Mouse (Mus musculus): ENCODE data around the gene Fbrsl1. TPM values are rescaled to one million over a fixed set of nuclear protein-coding genes. Genes with fewer than 3 reads are reported as not detected.

Gene Fbrsl1
- total RNA-seq, 1 experiment = 44.4 TPM

DNA sequence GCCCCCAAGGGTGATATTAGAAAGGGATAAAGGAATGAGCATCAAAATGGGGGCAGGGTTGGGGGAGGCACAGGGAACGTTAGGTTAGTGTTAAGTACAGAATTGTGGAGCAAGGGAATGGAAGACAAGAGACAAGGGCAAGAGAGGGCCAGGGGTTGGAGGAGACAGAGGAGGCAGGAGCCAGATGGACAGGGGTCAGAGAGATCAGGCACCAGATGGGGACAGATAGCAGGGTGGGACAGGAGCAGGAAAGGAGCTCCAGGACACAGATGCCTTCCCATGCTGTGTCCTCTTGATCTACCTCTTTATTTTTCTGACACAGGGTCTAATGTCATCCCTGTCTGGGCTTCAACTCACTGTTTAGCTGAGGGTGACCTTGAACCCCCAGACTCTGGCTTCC is 24.5 kb upstream of the Fbrsl1 start:
- TF ChIP-seq ZC3H11A (IDR thresholded peaks at IDR 0.05; ENCODE audit: borderline replicate concordance, low read depth, low read length) (no peak), CHD2 (IDR thresholded peaks at IDR 0.05; ENCODE audit: low read depth, low read length) (no peak), MAFK (IDR thresholded peaks at IDR 0.05; ENCODE audit: insufficient read depth, low read depth, low read length) (no peak), HCFC1 (IDR thresholded peaks at IDR 0.05; ENCODE audit: borderline replicate concordance, insufficient read depth, low read length) (no peak), ZNF384 (IDR thresholded peaks at IDR 0.05; ENCODE audit: low read depth, low read length) (no peak)
- in situ Hi-C loops (cut with MboI; ENCODE audit: low sequenced_read_pairs in 2 of 2, unreplicated experiment in 2 of 2) = no loop called here

DNA sequence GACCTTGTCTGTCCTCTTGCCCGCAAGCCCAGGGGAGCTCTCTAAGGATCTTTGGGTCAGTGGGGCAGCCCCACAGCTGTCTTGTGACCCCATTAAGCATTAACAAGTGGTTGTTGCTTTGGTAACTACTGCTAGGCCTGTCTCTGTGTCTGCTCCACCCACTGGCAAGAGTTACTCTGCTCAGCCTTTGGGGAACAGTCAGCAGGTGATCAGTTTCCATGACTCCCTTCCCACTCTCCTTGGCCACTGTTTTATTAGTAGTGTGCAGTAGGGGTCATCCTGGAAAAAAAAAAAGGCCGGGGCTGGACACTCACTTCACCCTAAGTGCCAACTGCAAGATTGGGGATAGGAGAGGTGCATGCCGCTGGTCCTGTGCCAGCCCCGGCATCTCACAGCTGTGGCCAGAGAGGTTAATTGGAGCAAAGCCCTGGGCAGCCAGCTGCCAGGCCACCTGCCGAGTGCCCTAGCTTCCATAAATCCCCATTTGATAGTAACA is 23.7 kb upstream of the Fbrsl1 start:
- Histone ChIP-seq H3K9me3 (ENCODE audit: control insufficient read depth, insufficient read depth, low read depth, low read length) (no peaks in the 10 kb centered on the region), H3K27ac (ENCODE audit: insufficient read depth, low read depth, low read length, poor library complexity, severe bottlenecking) (peak overlapping the region; percentile 65), H3K9ac (ENCODE audit: insufficient read depth, low read depth, low read length, poor library complexity, severe bottlenecking) (peak overlapping the region; percentile 10; the same call in 1 of the 2 replicates), H3K36me3 (ENCODE audit: control insufficient read depth, insufficient read depth, low read length, poor library complexity, severe bottlenecking) (peaks cover 5% of the 10 kb centered on the region; the same call in 1 of the 2 replicates), H3K4me3 (ENCODE audit: insufficient read depth in 1 of 2, low read depth in 1 of 2, low read length in 2 of 2, poor library complexity in 1 of 2, severe bottlenecking in 1 of 2) (peak overlapping the region; percentile 2 to 28), H3K4me1 (ENCODE audit: control insufficient read depth in 2 of 2, insufficient read depth in 2 of 2, low read length in 2 of 2, poor library complexity in 1 of 2) (peaks cover 16 to 36% of the 10 kb centered on the region in 2 experiments)
- TF ChIP-seq CHD2 (IDR thresholded peaks at IDR 0.05; ENCODE audit: low read depth, low read length) (no peak), ZC3H11A (IDR thresholded peaks at IDR 0.05; ENCODE audit: borderline replicate concordance, low read depth, low read length) (no peak), MAFK (IDR thresholded peaks at IDR 0.05; ENCODE audit: insufficient read depth, low read depth, low read length) (no peak), HCFC1 (IDR thresholded peaks at IDR 0.05; ENCODE audit: borderline replicate concordance, insufficient read depth, low read length) (no peak), ZNF384 (IDR thresholded peaks at IDR 0.05; ENCODE audit: low read depth, low read length) (no peak)
- DNase-seq (ENCODE audit: low read depth, low spot score) = no peak
- in situ Hi-C loops (cut with MboI; ENCODE audit: low sequenced_read_pairs in 2 of 2, unreplicated experiment in 2 of 2) = no loop called here

More for the DNA sequence above, 24.5 kb upstream of the Fbrsl1 start:
- no peak overlapping the region for H3K9ac ChIP-seq (ENCODE audit: insufficient read depth, low read depth, low read length, poor library complexity, severe bottlenecking)
- H3K4me1 ChIP-seq (ENCODE audit: control insufficient read depth in 2 of 2, insufficient read depth in 2 of 2, low read length in 2 of 2, poor library complexity in 1 of 2) = peaks cover 16 to 29% of the 10 kb centered on the region in 2 experiments
- DNase-seq (ENCODE audit: low read depth, low spot score) = no peak
- peaks cover 5% of the 10 kb centered on the region; the same call in 1 of the 2 replicates for H3K36me3 ChIP-seq (ENCODE audit: control insufficient read depth, insufficient read depth, low read length, poor library complexity, severe bottlenecking)
- no peak overlapping the region for H3K4me3 ChIP-seq (ENCODE audit: insufficient read depth in 1 of 2, low read depth in 1 of 2, low read length in 2 of 2, poor library complexity in 1 of 2, severe bottlenecking in 1 of 2)
- H3K27ac ChIP-seq (ENCODE audit: insufficient read depth, low read depth, low read length, poor library complexity, severe bottlenecking) = no peak overlapping the region
- no peaks in the 10 kb centered on the region for H3K9me3 ChIP-seq (ENCODE audit: control insufficient read depth, insufficient read depth, low read depth, low read length)

DNA sequence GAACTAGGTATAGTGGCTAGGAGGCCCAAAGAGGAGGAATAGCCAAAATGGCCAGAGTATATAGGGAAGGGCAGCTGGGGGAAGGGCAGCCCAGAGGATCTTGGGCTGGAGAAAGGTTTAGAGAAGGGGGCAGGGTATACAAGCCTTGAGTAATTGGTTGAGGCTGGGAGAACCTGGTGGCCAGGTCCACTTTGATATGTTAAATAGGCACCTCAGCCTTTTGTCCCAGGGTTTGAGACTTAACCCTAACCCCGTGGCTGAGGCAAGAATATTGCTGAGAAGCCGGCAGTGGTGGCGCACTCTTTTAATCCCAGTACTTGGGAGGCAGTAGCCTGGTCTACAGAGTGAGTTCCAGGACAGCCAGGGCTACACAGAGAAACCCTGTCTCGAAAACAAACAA is 23.0 kb upstream of the Fbrsl1 start:
- TF ChIP-seq CHD2 (IDR thresholded peaks at IDR 0.05; ENCODE audit: low read depth, low read length) (peak; percentile 44; the same call in 1 of the 2 replicates), MAFK (IDR thresholded peaks at IDR 0.05; ENCODE audit: insufficient read depth, low read depth, low read length) (no peak)
- Histone ChIP-seq H3K4me1 (ENCODE audit: control insufficient read depth in 2 of 2, insufficient read depth in 2 of 2, low read length in 2 of 2, poor library complexity in 1 of 2) (peaks cover 16 to 44% of the 10 kb centered on the region in 2 experiments), H3K36me3 (ENCODE audit: control insufficient read depth, insufficient read depth, low read length, poor library complexity, severe bottlenecking) (peaks cover 5% of the 10 kb centered on the region; the same call in 1 of the 2 replicates), H3K9me3 (ENCODE audit: control insufficient read depth, insufficient read depth, low read depth, low read length) (no peaks in the 10 kb centered on the region), H3K27ac (ENCODE audit: insufficient read depth, low read depth, low read length, poor library complexity, severe bottlenecking) (peak overlapping the region; percentile 65; the same call in 1 of the 2 replicates), H3K4me3 (ENCODE audit: insufficient read depth in 1 of 2, low read depth in 1 of 2, low read length in 2 of 2, poor library complexity in 1 of 2, severe bottlenecking in 1 of 2) (peak overlapping the region in 1 of 2 experiments; percentile 28; a peak in 2 of 4 replicates), H3K9ac (ENCODE audit: insufficient read depth, low read depth, low read length, poor library complexity, severe bottlenecking) (no peak overlapping the region)
- DNase-seq (ENCODE audit: low read depth, low spot score) = no peak
- in situ Hi-C loops (cut with MboI; ENCODE audit: low sequenced_read_pairs in 2 of 2, unreplicated experiment in 2 of 2) = no loop called here

DNA sequence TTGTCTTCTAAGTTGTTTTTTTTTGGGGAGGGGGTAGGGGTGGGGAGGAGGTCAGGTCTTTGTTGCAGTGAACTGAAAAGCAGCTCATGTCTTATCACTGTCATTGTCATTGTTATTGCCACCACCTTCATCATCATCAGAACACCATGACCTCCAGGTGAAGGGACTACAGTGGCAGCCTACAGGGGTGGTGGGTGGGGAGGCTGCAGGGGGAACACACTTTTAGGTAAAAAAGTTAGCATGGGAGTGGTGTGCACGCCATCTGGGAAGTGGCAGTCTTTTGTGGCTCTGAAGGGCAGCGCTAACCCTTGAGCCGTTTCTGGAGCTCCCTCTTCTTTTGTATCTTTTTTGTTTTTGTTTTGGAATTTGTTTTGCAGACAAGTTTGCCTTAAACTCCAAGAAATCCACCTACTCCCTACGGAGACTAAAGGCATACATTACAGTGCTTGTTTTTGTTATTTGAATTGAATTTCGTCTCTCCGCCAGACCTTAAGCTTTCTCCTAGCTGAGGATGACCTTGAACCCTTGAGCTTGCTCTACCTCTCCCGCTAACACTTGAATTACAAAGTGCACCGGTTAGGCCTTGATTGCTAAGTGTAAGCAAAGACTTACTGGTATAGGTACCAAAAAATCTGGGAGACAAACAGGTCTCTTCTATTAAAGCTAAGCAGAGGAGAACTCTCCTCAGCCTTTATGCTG is 21.1 kb upstream of the Fbrsl1 start:
- peak overlapping the region; percentile 95 for H3K27ac ChIP-seq (ENCODE audit: insufficient read depth, low read depth, low read length, poor library complexity, severe bottlenecking)
- peaks cover 2% of the 10 kb centered on the region; the same call in 1 of the 2 replicates for H3K36me3 ChIP-seq (ENCODE audit: control insufficient read depth, insufficient read depth, low read length, poor library complexity, severe bottlenecking)
- TF ChIP-seq ZNF384 (IDR thresholded peaks at IDR 0.05; ENCODE audit: low read depth, low read length) = no peak
- no peak for TF ChIP-seq HCFC1 (IDR thresholded peaks at IDR 0.05; ENCODE audit: borderline replicate concordance, insufficient read depth, low read length)
- TF ChIP-seq ZC3H11A (IDR thresholded peaks at IDR 0.05; ENCODE audit: borderline replicate concordance, low read depth, low read length) = no peak
- 0 out of 2 replicates have a peak, but pooled peaks have one; percentile 12 for TF ChIP-seq MAFK (IDR thresholded peaks at IDR 0.05; ENCODE audit: insufficient read depth, low read depth, low read length)
- peak; percentile 42 for TF ChIP-seq CHD2 (IDR thresholded peaks at IDR 0.05; ENCODE audit: low read depth, low read length)
- H3K9me3 ChIP-seq (ENCODE audit: control insufficient read depth, insufficient read depth, low read depth, low read length) = no peaks in the 10 kb centered on the region
- in situ Hi-C loops (cut with MboI; ENCODE audit: low sequenced_read_pairs in 2 of 2, unreplicated experiment in 2 of 2) = no loop called here
- peaks cover 19 to 53% of the 10 kb centered on the region in 2 experiments for H3K4me1 ChIP-seq (ENCODE audit: control insufficient read depth in 2 of 2, insufficient read depth in 2 of 2, low read length in 2 of 2, poor library complexity in 1 of 2)
- H3K9ac ChIP-seq (ENCODE audit: insufficient read depth, low read depth, low read length, poor library complexity, severe bottlenecking) = no peak overlapping the region; the same call in 1 of the 2 replicates
- DNase-seq (ENCODE audit: low read depth, low spot score) = peak; percentile 87
- H3K4me3 ChIP-seq (ENCODE audit: insufficient read depth in 1 of 2, low read depth in 1 of 2, low read length in 2 of 2, poor library complexity in 1 of 2, severe bottlenecking in 1 of 2) = peak overlapping the region; percentile 64 to 68
